Mouse (Mus musculus) heart, postnatal 0 days (tissue): Measurements from ENCODE around the gene Prmt1. TPM values are rescaled to one million over a fixed set of nuclear protein-coding genes. Genes with fewer than 3 reads are reported as not detected.

Experiments
- ATAC-seq: fragments of 200-750 bp; cut with Nextera tagmentation; 2 replicates; pipeline ENCODE4 v1.8.0; 2017; ENCODE audit warnings: low read depth, moderate number of reproducible peaks, moderate library complexity; ENCODE audit not compliant: insufficient read depth
- DNase-seq: peaks from one replicate; pipeline ENCODE4 v3.0.0-alpha.2; 2016; ENCODE audit warnings: low spot score
- H3K27ac ChIP-seq: fragments of 300-500 bp; sonication (generic); 2 replicates; pipeline ENCODE4 v1.5.1; 2014; ENCODE audit warnings: low read depth, mild to moderate bottlenecking
- H3K27me3 ChIP-seq: fragments of 300-500 bp; sonication (generic); 2 replicates; pipeline ENCODE4 v1.6.1; 2014; ENCODE audit warnings: low read length, mixed read lengths; ENCODE audit not compliant: control insufficient read depth, insufficient read depth
- H3K36me3 ChIP-seq: fragments of 300-500 bp; sonication (generic); replicated peaks from 2 replicates; pipeline ENCODE4 v1.6.1; 2014; ENCODE audit warnings: low read length, mixed read lengths; ENCODE audit not compliant: control insufficient read depth, insufficient read depth
- H3K4me1 ChIP-seq: fragments of 300-500 bp; sonication (generic); 2 replicates; pipeline ENCODE4 v1.6.1; 2014; ENCODE audit warnings: antibody characterized with exemption; ENCODE audit not compliant: control insufficient read depth, insufficient read depth
- H3K4me2 ChIP-seq: fragments of 300-500 bp; sonication (generic); 2 replicates; pipeline ENCODE4 v1.6.1; 2014; ENCODE audit warnings: low read depth, mild to moderate bottlenecking, low read length, moderate library complexity
- H3K4me3 ChIP-seq: fragments of 300-500 bp; sonication (generic); 2 replicates; pipeline ENCODE4 v1.5.1; 2014; ENCODE audit warnings: low read depth, low read length
- H3K9ac ChIP-seq: fragments of 300-500 bp; sonication (generic); replicated peaks from 2 replicates; pipeline ENCODE4 v1.6.1; 2014; ENCODE audit warnings: low read depth, low read length, mixed read lengths
- H3K9me3 ChIP-seq: fragments of 300-500 bp; sonication (generic); replicated peaks from 2 replicates; pipeline ENCODE4 v1.6.1; 2016; ENCODE audit warnings: low read length; ENCODE audit not compliant: control insufficient read depth
- CTCF ChIP-seq: IDR thresholded peaks from 2 replicates; pipeline ENCODE4 v1.5.1; 2016; ENCODE audit warnings: antibody characterized with exemption, control low read depth, low read depth
- EP300 ChIP-seq: IDR thresholded peaks from 2 replicates; pipeline ENCODE4 v1.6.1; 2016; ENCODE audit warnings: antibody characterized with exemption, low read depth
- whole genome bisulfite sequencing: fragments of 180-500 bp; shearing (Covaris S2); extraction: QIAGEN DNeasy Blood & Tissue Kit; methylation state at CpG from one replicate; pipeline ENCODE4 v1.1.7; 2014; 5-methylcytosine and 5-hydroxymethylcytosine counted together
- polyA plus RNA-seq: library from polyadenylated mRNA; unstranded; fragments of >200 nt; fragmentation: Nextera tagmentation; extraction: Ambion mirVana; gene quantifications from 2 replicates; pipeline ENCODE4 v1.2.1, GENCODE M21; 2015
- total RNA-seq: library from RNA; depleted of rRNA; stranded (reverse); fragments of >200 nt; gene quantifications from 2 replicates; pipeline ENCODE4 v1.2.3, GENCODE M21; 2014; ENCODE audit warnings: low replicate concordance

Gene Prmt1
- total and polyA plus RNA-seq, 2 experiments from 2014 or later = 173 to 300 TPM

GRCm38 (mm10) chr7:45004546-45004945, 18.2 kb upstream of the Prmt1 start:
- WGBS = 50% methylated on average over 3 of the region's 3 CpGs
- Histone ChIP-seq H3K36me3 (peaks cover 89% of the 10 kb centered on the region), H3K27ac (peak overlapping the region; percentile 49), H3K9ac (no peak overlapping the region), H3K27me3 (no peaks in the 10 kb centered on the region), H3K4me3 (no peak overlapping the region), H3K4me2 (no peak overlapping the region), H3K9me3 (no peaks in the 10 kb centered on the region), H3K4me1 (peaks cover 5% of the 10 kb centered on the region; the same call in 1 of the 2 replicates)
- ATAC-seq (peak; percentile 53), DNase-seq (peak; percentile 26)
- TF ChIP-seq CTCF (no peak), EP300 (no peak)

- 72% methylated on average over 7 of the region's 7 CpGs for WGBS
- TF ChIP-seq CTCF = no peak
- Histone ChIP-seq H3K4me1 (peaks cover 11% of the 10 kb centered on the region; the same call in 1 of the 2 replicates), H3K27me3 (no peaks in the 10 kb centered on the region), H3K27ac (no peak overlapping the region), H3K9ac (no peak overlapping the region), H3K36me3 (peaks cover 68% of the 10 kb centered on the region), H3K4me2 (no peak overlapping the region), H3K9me3 (no peaks in the 10 kb centered on the region), H3K4me3 (no peak overlapping the region)
- ATAC-seq (no peak), DNase-seq (no peak)
These were observed 16.1 kb upstream of the Prmt1 start for GRCm38 (mm10) chr7:45002440-45002839.

GRCm38 (mm10) chr7:45000539-45001114, 14.3 kb upstream of the Prmt1 start:
- Histone ChIP-seq H3K4me3 (no peak overlapping the region), H3K27me3 (no peaks in the 10 kb centered on the region), H3K4me2 (no peak overlapping the region), H3K27ac (0 out of 2 replicates have a peak overlapping the region, but pooled peaks have one; percentile 18), H3K4me1 (peaks cover 17% of the 10 kb centered on the region), H3K36me3 (peaks cover 50% of the 10 kb centered on the region), H3K9ac (no peak overlapping the region), H3K9me3 (no peaks in the 10 kb centered on the region)
- TF ChIP-seq EP300 (no peak), CTCF (no peak)
- no peak for ATAC-seq
- 73% methylated on average over 21 of the region's 21 CpGs for WGBS
- DNase-seq = no peak

GRCm38 (mm10) chr7:44999753-45000152, 13.4 kb upstream of the Prmt1 start:
- 0 out of 2 replicates have a peak overlapping the region, but pooled peaks have one; percentile 1 for H3K4me3 ChIP-seq

GRCm38 (mm10) chr7:44998501-44998955, 12.2 kb upstream of the Prmt1 start, which contains the start of gene Bcl2l12:
TSS of gene Bcl2l12 (minus strand) at chr7:44998712.
- 2% methylated on average over 18 of the region's 18 CpGs for WGBS

More at GRCm38 (mm10) chr7:44999753-45000152, 13.4 kb upstream of the Prmt1 start:
- WGBS = 24% methylated on average over 11 of the region's 11 CpGs
- Histone ChIP-seq H3K4me2 (peak overlapping the region; percentile 73; the same call in 1 of the 2 replicates), H3K27me3 (no peaks in the 10 kb centered on the region), H3K27ac (peak overlapping the region; percentile 18; the same call in 1 of the 2 replicates), H3K36me3 (peaks cover 50% of the 10 kb centered on the region), H3K9me3 (no peaks in the 10 kb centered on the region), H3K4me1 (peaks cover 17% of the 10 kb centered on the region), H3K9ac (no peak overlapping the region; the same call in 1 of the 2 replicates)
- ATAC-seq = no peak
- TF ChIP-seq EP300 (0 out of 2 replicates have a peak, but pooled peaks have one; percentile 22), CTCF (no peak)
- DNase-seq = peak; percentile 31

More at GRCm38 (mm10) chr7:44998501-44998955, 12.2 kb upstream of the Prmt1 start, which contains the start of gene Bcl2l12:
- H3K9me3 ChIP-seq = no peaks in the 10 kb centered on the region
- peaks cover 49% of the 10 kb centered on the region for H3K36me3 ChIP-seq
- H3K4me2 ChIP-seq = peak within 1 kb of the TSS; percentile 73
- peaks cover 17% of the 10 kb centered on the region for H3K4me1 ChIP-seq
- no peaks in the 10 kb centered on the region for H3K27me3 ChIP-seq
- TF ChIP-seq EP300 (no peak), CTCF (no peak)
- peak within 1 kb of the TSS; percentile 78 for H3K9ac ChIP-seq
- ATAC-seq (no peak; the same call in 1 of the 2 replicates), DNase-seq (no peak)
- peak within 1 kb of the TSS; percentile 83 for H3K27ac ChIP-seq
- peak within 1 kb of the TSS; percentile 75 for H3K4me3 ChIP-seq
